Mouse (Mus musculus): ENCODE results near the gene Gtpbp3. TPM values are rescaled to one million over a fixed set of nuclear protein-coding genes. Genes with fewer than 3 reads are reported as not detected.

Gene Gtpbp3
- polyA plus RNA-seq (2015; fragmentation: Nextera tagmentation; extraction: Ambion mirVana) = 9.8 and 11.8 TPM in 2 replicates

DNA sequence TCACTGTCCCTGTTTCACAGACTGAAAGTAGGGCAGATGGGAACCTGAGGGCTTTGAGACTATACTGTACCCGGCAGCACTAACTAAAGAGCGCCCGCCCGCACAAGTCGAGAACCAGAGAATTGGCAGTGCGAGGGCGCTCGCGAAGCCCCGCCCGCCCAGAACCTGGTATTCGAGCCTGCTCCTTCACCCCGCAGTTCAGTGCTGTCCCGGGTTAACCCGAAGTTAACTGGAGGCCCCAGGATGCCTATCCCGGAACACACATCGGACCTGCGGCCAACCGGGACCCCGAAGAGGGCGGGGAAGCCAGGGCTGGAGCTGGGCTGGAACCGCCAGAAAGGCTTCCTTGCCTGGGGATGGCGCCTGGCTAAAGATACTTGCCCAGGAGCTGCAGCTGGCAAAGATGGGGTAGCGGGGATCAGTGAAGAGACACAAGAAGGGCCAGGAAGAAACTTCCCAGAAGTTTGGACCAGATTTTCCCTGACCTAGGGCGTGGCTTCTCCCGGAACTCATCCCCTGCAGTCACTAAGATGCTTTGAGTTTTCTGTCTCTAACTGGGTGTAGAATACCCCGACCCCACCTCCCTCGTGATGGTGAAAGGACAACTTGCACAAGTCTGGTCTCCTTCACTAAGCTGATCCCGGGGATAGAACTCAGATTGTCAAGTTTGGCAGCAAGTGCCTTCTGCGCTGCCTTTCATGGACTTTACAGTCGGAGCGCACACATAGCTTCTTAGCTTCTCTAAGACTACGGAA, at the start of gene Gtpbp3:
Gene Gtpbp3 (plus strand): TSS at position 413 of the 755 bp plus-strand sequence.

DNA sequence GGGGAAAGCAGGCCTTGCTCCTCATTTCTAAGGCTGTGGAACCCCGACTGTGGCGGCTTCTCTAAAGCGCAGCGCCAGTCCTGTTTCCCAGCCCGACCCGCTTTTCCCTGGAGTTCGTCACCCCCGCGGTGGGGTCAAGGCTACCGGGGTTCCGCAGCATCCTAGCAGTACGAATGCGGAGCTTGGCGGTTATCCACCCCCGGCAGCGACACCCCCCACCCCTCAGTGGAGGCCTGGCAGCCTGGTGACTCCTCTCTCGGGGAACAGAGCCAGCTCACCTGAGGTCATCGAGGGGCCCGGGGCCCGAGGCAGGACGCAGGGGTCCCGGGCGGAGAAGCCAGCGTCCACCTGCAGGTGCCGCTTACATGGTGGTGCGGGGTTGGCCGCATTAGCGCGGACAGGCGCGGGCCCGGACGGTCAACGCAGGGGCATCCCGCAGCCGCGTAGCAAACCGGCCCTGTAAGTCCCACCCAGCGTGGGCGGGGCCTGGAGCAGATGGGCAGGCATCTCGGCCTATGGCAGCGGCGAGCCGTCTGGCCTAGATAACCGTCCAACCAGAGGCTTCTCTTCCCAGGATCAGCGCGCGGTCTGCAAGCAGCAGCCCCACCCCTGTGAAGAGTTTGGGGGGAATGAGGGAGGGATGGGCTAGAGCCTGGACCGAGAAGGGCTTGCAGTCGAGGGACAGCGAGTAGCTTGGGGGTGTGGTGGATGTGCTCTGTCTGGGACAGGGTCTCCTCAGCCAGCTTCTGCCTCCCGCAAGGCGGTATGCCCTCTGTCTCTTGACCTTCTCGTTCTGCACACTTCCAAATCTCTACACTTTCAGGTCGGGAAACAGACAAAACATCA, 24.5 kb upstream of the Gtpbp3 start, which contains the start of gene Abhd8:
Gene Abhd8 (minus strand): TSS at position 468 of the 846 bp plus-strand sequence.

DNA sequence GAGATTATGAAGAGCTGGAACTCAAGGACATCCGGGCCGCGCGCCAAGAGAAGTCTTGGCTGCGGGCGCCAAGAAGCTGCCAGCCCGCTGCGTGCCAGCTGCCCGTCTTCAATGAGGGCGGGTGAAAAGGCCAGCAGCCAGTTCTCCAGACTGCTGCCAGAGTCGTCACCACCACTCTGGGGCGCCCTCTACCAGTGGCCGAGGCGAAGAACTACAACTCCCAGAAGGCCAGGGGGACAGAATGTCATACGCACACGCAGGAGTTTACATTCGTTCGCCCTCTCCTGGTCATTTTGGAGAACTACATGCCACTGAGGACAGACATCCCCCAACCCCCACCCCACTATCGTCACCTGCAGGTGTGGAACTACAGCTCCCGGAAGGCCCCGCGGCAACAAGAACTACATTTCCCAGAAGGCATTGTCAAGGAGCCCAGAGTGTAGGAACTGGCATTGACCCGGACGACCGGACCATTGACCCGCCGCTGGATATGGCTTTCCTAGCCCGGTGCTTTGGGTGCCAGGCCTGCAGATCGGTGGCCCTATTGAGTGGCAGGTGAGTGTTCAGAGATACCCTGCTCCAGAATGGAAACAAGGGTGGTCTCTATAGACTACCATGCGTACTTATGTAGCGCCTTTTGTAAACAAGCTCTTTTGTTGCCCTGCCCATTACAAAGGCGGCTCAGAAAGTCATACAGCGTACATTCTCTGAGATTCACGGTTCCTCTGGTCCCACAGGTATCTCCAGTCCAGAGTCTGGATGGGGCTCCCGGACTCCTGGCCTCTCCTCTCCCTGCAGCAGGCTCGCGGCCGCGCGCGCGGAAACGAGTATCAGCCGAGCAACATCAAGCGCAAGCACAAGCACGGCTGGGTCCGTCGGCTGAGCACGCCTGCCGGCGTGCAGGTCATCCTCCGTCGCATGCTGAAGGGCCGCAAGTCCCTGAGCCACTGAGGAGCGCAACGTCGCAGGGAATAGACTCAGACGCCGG, 23.1 kb upstream of the Gtpbp3 start, which contains the start of gene Mrpl34:
Gene Mrpl34 (plus strand): TSS at position 447 of the 988 bp plus-strand sequence.

DNA sequence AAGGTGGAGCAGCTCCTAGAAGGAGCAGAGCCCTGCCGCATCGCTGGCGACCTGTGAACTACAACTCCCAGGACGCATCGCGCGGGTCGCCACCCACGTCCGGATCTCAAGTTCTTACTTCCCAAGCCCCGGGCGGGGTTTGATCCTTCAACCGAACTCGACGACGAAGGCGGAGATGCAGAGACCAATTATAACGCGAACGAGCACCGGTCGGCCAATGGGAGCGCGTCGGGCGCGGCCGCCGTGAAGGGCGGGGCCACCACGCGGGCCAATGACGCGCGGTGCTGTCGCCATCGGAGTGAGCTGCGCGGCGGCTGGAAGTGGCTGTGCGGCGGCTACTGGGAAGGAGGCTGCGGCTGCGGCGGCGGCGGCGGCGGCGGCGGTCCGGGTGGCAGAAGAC, 19.0 kb upstream of the Gtpbp3 start, which contains the start of gene Dda1:
Gene Dda1 (plus strand): TSS at position 284 of the 400 bp plus-strand sequence.

DNA sequence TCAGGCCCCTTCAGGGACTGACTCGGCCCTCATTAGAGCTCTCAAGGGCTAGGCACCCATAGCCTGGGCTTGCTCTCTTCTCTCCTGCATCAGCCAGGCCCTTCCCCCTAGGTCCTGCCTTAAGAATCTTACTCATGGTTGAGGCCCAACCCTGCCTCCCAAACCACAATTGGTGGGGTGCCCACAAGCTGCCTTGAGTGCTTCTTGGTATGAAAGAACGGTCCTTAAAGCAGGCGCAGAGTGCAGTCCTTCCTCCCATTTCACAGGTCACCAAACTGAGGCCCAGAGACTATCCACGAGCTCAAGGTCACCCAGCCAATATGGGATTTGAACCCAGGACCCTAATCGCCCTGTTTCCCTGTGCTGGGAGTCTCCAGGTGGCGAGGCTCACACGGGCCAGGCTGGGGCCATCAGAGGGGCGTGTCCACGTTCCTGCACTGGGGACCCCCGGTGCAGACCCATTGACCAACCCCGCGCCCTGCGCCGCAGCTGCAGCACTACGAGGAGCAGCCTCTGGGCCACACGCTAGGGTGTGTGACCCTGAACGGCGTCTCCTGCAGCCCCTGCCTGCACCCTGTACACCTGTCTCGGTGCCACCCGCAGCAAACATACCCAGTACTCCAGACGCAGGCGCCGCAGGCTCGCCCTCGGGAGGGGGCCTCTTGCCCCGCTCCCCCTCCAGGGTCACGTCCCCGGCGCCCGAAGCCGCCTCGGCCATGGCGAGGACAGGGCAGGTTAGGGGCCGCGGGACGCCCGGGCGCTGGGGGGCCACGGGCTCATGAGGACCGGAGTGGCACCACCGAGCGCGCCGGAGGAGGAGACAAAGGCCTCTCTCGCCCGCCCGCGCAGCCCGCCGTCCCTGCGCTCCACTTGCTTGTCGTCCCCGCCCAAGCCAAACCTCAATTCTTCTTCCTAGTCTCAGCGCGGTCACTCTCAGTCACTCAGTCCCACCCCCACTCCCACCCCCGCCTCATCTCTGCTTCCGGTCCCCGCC, 2.5 kb upstream of the Gtpbp3 start, which contains the start of gene Ano8:
Gene Ano8 (minus strand): TSS at position 822 of the 994 bp plus-strand sequence.

DNA sequence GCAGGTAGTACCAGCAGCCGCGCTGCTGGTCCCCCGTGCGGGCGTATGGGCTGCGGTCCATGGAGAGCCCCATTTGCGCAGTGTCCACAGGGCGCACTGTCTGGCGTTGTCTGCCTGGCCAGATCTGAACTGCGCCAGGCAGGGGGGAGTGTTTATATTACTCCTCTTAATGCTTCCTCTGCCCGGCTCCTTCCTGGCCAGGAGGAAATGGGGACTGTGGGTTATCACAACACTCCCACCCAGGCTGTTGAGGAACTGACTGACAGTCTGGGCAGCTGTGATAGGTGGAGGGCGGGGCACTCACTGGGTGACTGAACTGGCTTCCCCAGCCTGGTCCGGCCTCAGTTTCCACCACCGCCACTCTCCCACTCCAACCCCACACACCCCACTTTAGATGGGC, 23.7 kb downstream of the Gtpbp3 start, which contains the start of gene Plvap:
Gene Plvap (minus strand): TSS at position 109 of the 400 bp plus-strand sequence.

DNA sequence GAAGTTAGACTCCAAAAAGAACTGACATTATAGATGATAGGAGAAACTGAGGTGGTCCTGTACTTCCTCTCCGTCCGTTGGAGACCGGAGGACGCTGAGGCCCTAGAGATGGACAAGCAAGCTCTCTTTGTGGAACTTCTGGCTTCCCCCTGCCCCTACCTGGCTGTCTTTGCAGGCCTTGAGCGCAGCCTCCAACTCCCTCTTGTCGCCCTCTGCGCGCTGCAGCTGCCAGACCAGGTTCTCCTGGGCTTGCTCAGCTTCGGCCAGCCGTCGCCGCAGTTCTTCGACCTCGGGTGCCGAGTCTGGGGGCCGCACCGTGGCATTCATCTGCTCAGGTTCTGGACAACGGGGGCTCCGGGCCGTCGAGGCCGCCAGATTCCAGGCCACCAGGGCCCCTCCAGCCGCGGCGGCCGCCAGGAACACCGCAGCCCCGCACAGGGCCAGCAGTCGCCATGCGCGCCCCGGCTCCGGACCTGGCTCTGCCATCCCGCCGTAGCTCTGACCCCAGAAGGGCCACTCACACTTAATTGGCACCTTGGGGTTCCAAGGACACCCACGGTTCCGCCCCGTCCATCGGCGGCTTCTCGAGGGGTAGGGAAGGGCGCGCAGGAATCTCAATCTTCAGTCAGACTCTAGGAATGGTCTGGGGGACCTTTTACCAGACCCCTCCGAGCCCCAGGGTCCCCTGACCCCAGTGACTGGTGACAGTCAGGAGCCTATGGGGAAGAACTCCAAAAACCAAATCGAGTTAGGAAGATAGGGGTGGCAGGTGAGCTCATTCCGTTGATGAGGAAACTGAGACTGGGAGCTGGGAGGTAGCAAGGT, 37.5 kb downstream of the Gtpbp3 start, which contains the start of gene Ccdc194:
Gene Ccdc194 (minus strand): TSS at position 486 of the 825 bp plus-strand sequence.

DNA sequence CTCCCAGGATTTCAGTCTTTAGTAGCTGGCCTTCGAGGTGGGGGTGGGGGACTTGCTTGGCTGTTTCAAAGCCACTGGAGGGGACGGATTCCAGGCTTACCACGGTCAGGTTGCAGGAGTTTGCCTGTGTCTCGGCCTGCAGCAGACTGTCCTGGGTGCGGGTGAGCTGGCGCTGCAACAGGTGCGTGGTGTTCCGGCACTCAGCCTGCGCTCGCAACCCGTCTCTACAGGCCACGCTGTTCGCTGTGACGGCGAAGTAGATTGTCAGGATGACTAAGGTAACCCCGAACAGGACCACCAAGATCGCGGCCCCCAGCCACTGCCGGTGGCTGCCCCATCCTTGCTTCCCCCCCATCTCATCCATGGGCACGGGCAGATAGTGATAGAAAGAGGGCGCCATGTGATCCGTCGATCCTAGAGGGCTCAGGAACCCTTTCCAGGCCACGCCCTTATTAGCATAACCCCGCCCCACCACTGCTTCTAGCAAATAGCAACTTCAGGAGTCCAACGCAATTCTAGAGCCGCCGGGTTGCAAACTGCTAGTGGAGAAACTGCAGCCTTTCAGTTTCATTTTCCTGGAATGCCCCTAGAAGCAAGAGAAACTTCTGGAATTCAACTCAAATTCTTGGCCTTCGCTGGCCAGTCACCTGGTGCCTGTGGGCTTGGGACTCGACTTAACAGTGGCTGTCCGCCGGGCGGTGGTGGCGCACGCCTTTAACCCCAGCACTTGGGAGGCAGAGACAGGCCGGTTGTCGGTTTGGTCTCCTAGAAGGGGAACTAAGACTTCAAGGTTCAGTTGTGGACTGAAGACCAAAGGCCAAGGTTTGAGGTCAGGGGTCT, 49.3 kb downstream of the Gtpbp3 start, which contains the start of gene Bst2:
Gene Bst2 (minus strand): TSS at position 429 of the 840 bp plus-strand sequence.

DNA sequence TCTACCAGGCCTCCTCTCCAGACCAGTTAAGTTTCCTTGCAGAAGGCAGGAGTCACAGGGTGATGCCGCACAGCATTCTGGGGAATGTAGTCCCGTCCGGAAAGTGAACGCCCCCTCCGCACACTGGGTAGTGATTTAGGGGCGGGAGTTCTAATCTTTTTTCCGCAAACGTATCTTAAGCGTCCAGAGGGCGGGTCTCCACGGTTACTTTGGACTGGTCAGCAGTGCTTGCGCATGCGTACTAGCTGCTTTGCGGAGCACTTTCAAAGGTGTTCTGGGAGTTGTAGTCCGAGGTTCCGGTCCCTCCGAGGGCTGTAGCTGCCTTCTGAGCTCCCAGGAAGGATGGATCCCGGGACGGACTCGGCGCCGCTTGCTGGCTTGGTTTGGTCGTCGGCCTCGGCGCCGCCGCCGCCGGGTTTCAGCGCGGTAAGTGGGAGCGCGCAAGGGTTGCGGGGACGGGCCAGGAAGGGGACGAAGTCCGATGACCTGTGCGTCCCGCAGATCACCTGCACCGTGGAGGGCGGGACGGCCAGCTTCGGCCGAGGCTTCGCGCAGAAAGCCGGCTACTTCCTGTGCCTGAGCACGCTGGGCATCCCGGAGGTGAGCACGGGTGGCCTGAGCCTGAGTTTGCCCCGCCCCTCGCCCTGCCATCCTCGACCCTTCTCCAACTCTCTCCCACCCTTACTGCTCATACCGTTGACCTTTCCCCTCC, 54.9 kb downstream of the Gtpbp3 start, which contains the start of gene Mvb12a:
Gene Mvb12a (plus strand): TSS at position 291 of the 712 bp plus-strand sequence.

Other genes with a start within 250 kb of the Gtpbp3 start
- 6.9 and 8.4 TPM in 2 replicates for gene Myo9b, start 215.4 kb upstream of the Gtpbp3 start, polyA plus RNA-seq (2015; fragmentation: Nextera tagmentation; extraction: Ambion mirVana)
- 16.6 and 24.7 TPM in 2 replicates for gene Haus8, start 215.2 kb upstream of the Gtpbp3 start, polyA plus RNA-seq (2015; fragmentation: Nextera tagmentation; extraction: Ambion mirVana)
- 227 and 256 TPM in 2 replicates for gene Use1, start 121.3 kb upstream of the Gtpbp3 start, polyA plus RNA-seq (2015; fragmentation: Nextera tagmentation; extraction: Ambion mirVana)
- 6.7 and 12.3 TPM in 2 replicates for gene Ocel1, start 116.8 kb upstream of the Gtpbp3 start, polyA plus RNA-seq (2015; fragmentation: Nextera tagmentation; extraction: Ambion mirVana)
- gene Nr2f6, start 106.1 kb upstream of the Gtpbp3 start, polyA plus RNA-seq (2015; fragmentation: Nextera tagmentation; extraction: Ambion mirVana) = 51.9 and 63.0 TPM in 2 replicates
- 6.3 and 13.0 TPM in 2 replicates for gene Ushbp1, start 92.3 kb upstream of the Gtpbp3 start, polyA plus RNA-seq (2015; fragmentation: Nextera tagmentation; extraction: Ambion mirVana)
- 78.6 and 106 TPM in 2 replicates for gene Babam1, start 91.2 kb upstream of the Gtpbp3 start, polyA plus RNA-seq (2015; fragmentation: Nextera tagmentation; extraction: Ambion mirVana)
- 5.0 and 7.8 TPM in 2 replicates for gene Ankle1, start 82.1 kb upstream of the Gtpbp3 start, polyA plus RNA-seq (2015; fragmentation: Nextera tagmentation; extraction: Ambion mirVana)
- gene Abhd8, start 24.4 kb upstream of the Gtpbp3 start, polyA plus RNA-seq (2015; fragmentation: Nextera tagmentation; extraction: Ambion mirVana) = 65.5 and 72.8 TPM in 2 replicates
- gene Mrpl34, start 23.1 kb upstream of the Gtpbp3 start, polyA plus RNA-seq (2015; fragmentation: Nextera tagmentation; extraction: Ambion mirVana) = 169 and 185 TPM in 2 replicates
- 75.4 and 78.6 TPM in 2 replicates for gene Dda1, start 18.9 kb upstream of the Gtpbp3 start, polyA plus RNA-seq (2015; fragmentation: Nextera tagmentation; extraction: Ambion mirVana)
- 3.3 and 4.4 TPM in 2 replicates for gene Ano8, start 2.1 kb upstream of the Gtpbp3 start, polyA plus RNA-seq (2015; fragmentation: Nextera tagmentation; extraction: Ambion mirVana)
- 65.2 and 131 TPM in 2 replicates for gene Plvap, start 23.6 kb downstream of the Gtpbp3 start, polyA plus RNA-seq (2015; fragmentation: Nextera tagmentation; extraction: Ambion mirVana)
- not detected in 2 replicates for gene Ccdc194, start 37.6 kb downstream of the Gtpbp3 start, polyA plus RNA-seq (2015; fragmentation: Nextera tagmentation; extraction: Ambion mirVana)
- gene Bst2, start 49.4 kb downstream of the Gtpbp3 start, polyA plus RNA-seq (2015; fragmentation: Nextera tagmentation; extraction: Ambion mirVana) = 85.3 and 125 TPM in 2 replicates
- 141 TPM in 2 replicates for gene Mvb12a, start 54.8 kb downstream of the Gtpbp3 start, polyA plus RNA-seq (2015; fragmentation: Nextera tagmentation; extraction: Ambion mirVana)
- gene Tmem221, start 70.8 kb downstream of the Gtpbp3 start, polyA plus RNA-seq (2015; fragmentation: Nextera tagmentation; extraction: Ambion mirVana) = 7.8 and 15.0 TPM in 2 replicates
- 0.24 and 0.70 TPM in 2 replicates for gene Nxnl1, start 78.5 kb downstream of the Gtpbp3 start, polyA plus RNA-seq (2015; fragmentation: Nextera tagmentation; extraction: Ambion mirVana)
- 38.9 and 85.2 TPM in 2 replicates for gene Slc27a1, start 80.8 kb downstream of the Gtpbp3 start, polyA plus RNA-seq (2015; fragmentation: Nextera tagmentation; extraction: Ambion mirVana)
- gene Pgls, start 104.1 kb downstream of the Gtpbp3 start, polyA plus RNA-seq (2015; fragmentation: Nextera tagmentation; extraction: Ambion mirVana) = 274 and 329 TPM in 2 replicates
- gene Fam129c, start 109.5 kb downstream of the Gtpbp3 start, polyA plus RNA-seq (2015; fragmentation: Nextera tagmentation; extraction: Ambion mirVana) = 0.90 and 1.8 TPM in 2 replicates
- gene Colgalt1, start 122.9 kb downstream of the Gtpbp3 start, polyA plus RNA-seq (2015; fragmentation: Nextera tagmentation; extraction: Ambion mirVana) = 53.2 and 58.1 TPM in 2 replicates
- gene Unc13a, start 183.7 kb downstream of the Gtpbp3 start, polyA plus RNA-seq (2015; fragmentation: Nextera tagmentation; extraction: Ambion mirVana) = 2.3 and 2.9 TPM in 2 replicates
- gene Jak3, start 188.2 kb downstream of the Gtpbp3 start, polyA plus RNA-seq (2015; fragmentation: Nextera tagmentation; extraction: Ambion mirVana) = 2.7 and 6.0 TPM in 2 replicates
- 0.65 and 2.0 TPM in 2 replicates for gene Insl3, start 201.1 kb downstream of the Gtpbp3 start, polyA plus RNA-seq (2015; fragmentation: Nextera tagmentation; extraction: Ambion mirVana)
- 2.2 and 4.1 TPM in 2 replicates for gene B3gnt3, start 213.7 kb downstream of the Gtpbp3 start, polyA plus RNA-seq (2015; fragmentation: Nextera tagmentation; extraction: Ambion mirVana)
- 5.1 and 6.2 TPM in 2 replicates for gene Fcho1, start 237.6 kb downstream of the Gtpbp3 start, polyA plus RNA-seq (2015; fragmentation: Nextera tagmentation; extraction: Ambion mirVana)

All from adrenal gland, postnatal 0 days (tissue).